Mouse (Mus musculus) lung, postnatal 0 days (tissue): Measurements from ENCODE around the gene Kcnj9.

Source experiments
- CTCF ChIP-seq: IDR thresholded peaks from 2 replicates; pipeline ENCODE4 v1.5.1; 2016; ENCODE audit warnings: antibody characterized with exemption, mild to moderate bottlenecking
- EP300 ChIP-seq: IDR thresholded peaks from 2 replicates; pipeline ENCODE4 v1.6.1; 2016; ENCODE audit warnings: antibody characterized with exemption, mild to moderate bottlenecking, control low read depth

DNA sequence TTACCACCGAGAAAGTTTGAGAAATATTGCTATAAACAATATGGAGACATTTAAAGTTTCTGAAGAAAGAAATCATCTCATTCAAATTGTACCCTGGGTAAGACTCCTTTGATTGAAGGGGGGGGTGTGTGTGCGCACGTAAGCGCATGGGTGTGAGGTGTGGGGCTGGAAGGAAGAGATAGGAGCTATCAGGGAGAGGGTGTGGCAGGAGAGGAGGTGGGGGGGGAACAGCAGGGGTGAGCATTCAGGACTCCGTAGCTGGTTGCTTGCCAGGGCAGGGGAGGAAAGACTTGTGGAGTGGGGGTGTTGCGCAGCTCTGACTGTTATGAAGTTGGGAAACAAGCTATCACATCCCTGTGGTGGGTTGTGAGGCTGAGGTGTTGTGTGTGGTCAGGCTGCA is 24.7 kb downstream of the Kcnj9 start:
- no peak for TF ChIP-seq CTCF
- TF ChIP-seq EP300, result no peak
